Mouse (Mus musculus) monocyte, adult 2 months (primary cell): ENCODE data around the gene Gm49354.
"Not testable (repeated sequence)": the region's sequence is repeated elsewhere in the genome, so short reads cannot be mapped to it uniquely, and the experiment has no call there.

ENCODE experiments used
- DNase-seq, 2 experiments: peaks; one replicate each; pipeline ENCODE4 v3.0.0; 2022; ENCODE audit warnings: low spot score in 2 of 2, low read depth in 1 of 2

The Gm49354 gene

GRCm38 (mm10) chr13:59768531-59768930, 13.5 kb downstream of the Gm49354 start:
- no peak for DNase-seq

- no peak for DNase-seq
These were observed 15.1 kb downstream of the Gm49354 start for GRCm38 (mm10) chr13:59766786-59767515.

GRCm38 (mm10) chr13:59762791-59763190, 19.3 kb downstream of the Gm49354 start:
- no peak for DNase-seq

- no peak for DNase-seq
These were observed 25.1 kb downstream of the Gm49354 start for GRCm38 (mm10) chr13:59756906-59757305.

GRCm38 (mm10) chr13:59750310-59750709, 31.7 kb downstream of the Gm49354 start:
- no peak for DNase-seq

GRCm38 (mm10) chr13:59746711-59747110, 35.3 kb downstream of the Gm49354 start, which contains the start of gene 1700014D04Rik:
Gene 1700014D04Rik (minus strand): TSS chr13:59746752.
- no peak for DNase-seq

GRCm38 (mm10) chr13:59746164-59746563, 35.9 kb downstream of the Gm49354 start:
- DNase-seq = no peak

GRCm38 (mm10) chr13:59745462-59745861, 36.6 kb downstream of the Gm49354 start:
- DNase-seq = no peak

- no peak for DNase-seq
These were observed 40.3 kb downstream of the Gm49354 start for GRCm38 (mm10) chr13:59741697-59742096.

- no peak for DNase-seq
These were observed 40.9 kb downstream of the Gm49354 start for GRCm38 (mm10) chr13:59741096-59741495.

- DNase-seq = no peak
These were observed 42.6 kb downstream of the Gm49354 start for GRCm38 (mm10) chr13:59739397-59739796.

GRCm38 (mm10) chr13:59738455-59738854, 43.6 kb downstream of the Gm49354 start:
- DNase-seq = no peak

- no peak for DNase-seq
These were observed 46.9 kb downstream of the Gm49354 start for GRCm38 (mm10) chr13:59735190-59735589.

GRCm38 (mm10) chr13:59734347-59734746, 47.7 kb downstream of the Gm49354 start:
- not testable (repeated sequence) for DNase-seq

GRCm38 (mm10) chr13:59733936-59734335, 48.1 kb downstream of the Gm49354 start:
- no peak for DNase-seq

- no peak for DNase-seq
These were observed 50.4 kb downstream of the Gm49354 start, which contains the start of gene Spata31d1d for GRCm38 (mm10) chr13:59731652-59732051. Gene Spata31d1d (minus strand): TSS chr13:59731752.

- peak; percentile 22 to 63 for DNase-seq
These were observed 53.5 kb downstream of the Gm49354 start for GRCm38 (mm10) chr13:59728378-59729093.

- no peak for DNase-seq
These were observed 55.7 kb downstream of the Gm49354 start for GRCm38 (mm10) chr13:59726139-59726867.

GRCm38 (mm10) chr13:59722089-59722488, 60.0 kb downstream of the Gm49354 start:
- not testable (repeated sequence) for DNase-seq

GRCm38 (mm10) chr13:59719475-59719874, 62.6 kb downstream of the Gm49354 start:
- no peak for DNase-seq

- not testable (repeated sequence) for DNase-seq
These were observed 63.1 kb downstream of the Gm49354 start for GRCm38 (mm10) chr13:59718857-59719440.
